In genomic region chr5:127976661-127977060, GRCm38 (mm10) we compare ENCODE assay signal across 15 mouse cellular contexts.
DNase-seq lines count a peak whose midpoint lies in the region; ATAC-seq lines count a peak whose summit lies in the region.
"Had no signal": no experiment of that assay in that cellular context is flagged by ENCODE, and none has a peak within 500 bp of the region (broad histone marks: within the 10 kb centered on the region; RNA-seq: fewer than 3 reads in every experiment).

No protein-coding gene starts in this region.

- H3K9ac ChIP-seq in embryonic facial prominence, embryonic 11.5 days (replicated peaks; ENCODE audit: low read length): no peak overlapping the region
- no peak overlapping the region for H3K9ac ChIP-seq in hindbrain, embryonic 16.5 days (ENCODE audit: low read depth, low read length)
- H3K9ac ChIP-seq: hindbrain, embryonic 15.5 days; liver, embryonic 14.5 days had no signal

- H3K9me3 ChIP-seq in embryonic facial prominence, embryonic 11.5 days (replicated peaks; ENCODE audit: control insufficient read depth, low read length): no peaks in the 10 kb centered on the region
- no peaks in the 10 kb centered on the region for H3K9me3 ChIP-seq in hindbrain, embryonic 16.5 days (ENCODE audit: control insufficient read depth, low read length)
- H3K9me3 ChIP-seq: hindbrain, embryonic 15.5 days had no signal

- H3K4me2 ChIP-seq in embryonic facial prominence, embryonic 11.5 days (ENCODE audit: low read depth, low read length): no peak overlapping the region
- no peak overlapping the region; the same call in 1 of the 2 replicates for H3K4me2 ChIP-seq in hindbrain, embryonic 16.5 days (ENCODE audit: low read length)
- H3K4me2 ChIP-seq: heart, embryonic 11.5 days; hindbrain, embryonic 15.5 days had no signal

- H3K4me3 ChIP-seq in embryonic facial prominence, embryonic 11.5 days (ENCODE audit: low read depth, low read length): no peak overlapping the region
- H3K4me3 ChIP-seq in hindbrain, embryonic 16.5 days (ENCODE audit: low read length): no peak overlapping the region
- H3K4me3 ChIP-seq: erythroblast, embryonic 14.5 days; gastrocnemius, adult 2 months; hindbrain, embryonic 15.5 days had no signal

- H3K4me1 ChIP-seq in embryonic facial prominence, embryonic 11.5 days (ENCODE audit: control insufficient read depth, insufficient read depth, low read length): no peaks in the 10 kb centered on the region
- peaks cover 7% of the 10 kb centered on the region; the same call in 1 of the 2 replicates for H3K4me1 ChIP-seq in hindbrain, embryonic 16.5 days (ENCODE audit: control insufficient read depth, insufficient read depth, low read depth, low read length)

- H3K36me3 ChIP-seq in embryonic facial prominence, embryonic 11.5 days (replicated peaks; ENCODE audit: control insufficient read depth, insufficient read depth, low read depth, low read length): no peaks in the 10 kb centered on the region
- H3K36me3 ChIP-seq in hindbrain, embryonic 16.5 days (ENCODE audit: control insufficient read depth, insufficient read depth, low read length): no peaks in the 10 kb centered on the region
- H3K36me3 ChIP-seq: hindbrain, embryonic 15.5 days had no signal

- ATAC-seq in embryonic facial prominence, embryonic 11.5 days (replicated peaks; ENCODE audit: insufficient number of reproducible peaks, low FRiP score, low TSS enrichment, low read depth): no peak
- ATAC-seq in hindbrain, embryonic 16.5 days: 0 out of 2 replicates have a peak, but pooled peaks have one; percentile 20

- no peaks in the 10 kb centered on the region for H3K27me3 ChIP-seq in embryonic facial prominence, embryonic 11.5 days (ENCODE audit: control insufficient read depth, insufficient read depth, low read length)
- H3K27me3 ChIP-seq in hindbrain, embryonic 16.5 days (replicated peaks; ENCODE audit: control insufficient read depth, insufficient read depth, low read length): no peaks in the 10 kb centered on the region
- H3K27me3 ChIP-seq: hindbrain, embryonic 15.5 days had no signal

- WGBS in embryonic facial prominence, embryonic 11.5 days: 65% methylated on average over 10 of the region's 10 CpGs
- 25% methylated on average over 10 of the region's 10 CpGs for WGBS in hindbrain, embryonic 16.5 days

- DNase-seq in kidney, postnatal 4 days: peak; percentile 24 to 41
- no peak for DNase-seq in kidney, adult 18-20 months
- DNase-seq in R1 (ENCODE audit: low read depth, low spot score) (peak; percentile 17), liver (no peak)
- DNase-seq in embryonic facial prominence, embryonic 11.5 days (ENCODE audit: low spot score): peak; percentile 5
- DNase-seq in cerebellum, adult 18-20 months: no peak
- DNase-seq in lung, postnatal 4 days: no peak
- DNase-seq: gastrocnemius, adult 2 months; kidney, adult 9 months; lung, postnatal 14 days had no signal

- H3K27ac ChIP-seq in embryonic facial prominence, embryonic 11.5 days (replicated peaks; ENCODE audit: low read depth, low read length): no peak overlapping the region
- H3K27ac ChIP-seq in hindbrain, embryonic 16.5 days (ENCODE audit: low read depth, low read length): no peak overlapping the region
- H3K27ac ChIP-seq: gastrocnemius, adult 2 months; hindbrain, embryonic 15.5 days; liver, embryonic 14.5 days had no signal

Comparison
In these comparisons a context has a peak if more than half of its experiments do, and no peak if none do; other contexts are left out.
1. DNase-seq: peak in kidney, postnatal 4 days (2 of 2), R1 (single experiment) and embryonic facial prominence, embryonic 11.5 days (single experiment); none in kidney, adult 18-20 months (single experiment), liver (single experiment), cerebellum, adult 18-20 months (0 of 2) and lung, postnatal 4 days (0 of 2).